Mouse (Mus musculus): ENCODE measurements around the gene Nckap5. TPM values are rescaled to one million over a fixed set of nuclear protein-coding genes. Genes with fewer than 3 reads are reported as not detected.

The Nckap5 gene
- polyA plus RNA-seq, 1 experiment from 2014 or later: 11.5 TPM

DNA sequence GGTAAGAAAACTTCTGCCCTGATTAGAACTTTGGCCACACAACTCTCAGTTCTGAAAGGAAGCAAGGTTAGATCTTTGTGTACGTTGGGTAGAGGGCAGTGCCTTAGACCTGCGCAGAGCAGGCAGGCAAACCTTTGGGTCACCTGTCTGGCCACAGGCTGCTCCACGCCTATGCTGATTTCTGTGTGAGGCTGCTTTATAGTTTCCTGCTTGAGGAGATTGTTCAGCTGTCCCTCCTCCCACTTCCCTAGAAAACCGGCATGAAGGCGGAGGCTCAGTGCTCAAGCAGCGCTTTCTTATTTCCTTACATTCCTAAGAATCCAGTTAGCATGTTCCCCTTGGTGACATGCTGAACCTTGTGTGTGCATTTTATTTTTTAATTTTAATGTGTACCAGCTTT, 620.4 kb downstream of the Nckap5 start:
- no peaks in the 10 kb centered on the region for H3K36me3 ChIP-seq (replicated peaks)

GRCm38 (mm10) chr1:126209743-126210142, 620.9 kb downstream of the Nckap5 start:
- no peak overlapping the region for H3K4me2 ChIP-seq
- no peak overlapping the region for H3K27ac ChIP-seq
- no peak overlapping the region for H3K4me3 ChIP-seq
- no peaks in the 10 kb centered on the region for H3K27me3 ChIP-seq (replicated peaks)
- no peaks in the 10 kb centered on the region for H3K36me3 ChIP-seq (replicated peaks)
- no peaks in the 10 kb centered on the region for H3K9me3 ChIP-seq
- 91% methylated on average over 5 of the region's 5 CpGs for WGBS
- H3K9ac ChIP-seq: no peak overlapping the region
- no peak for ATAC-seq (replicated peaks)
- no peaks in the 10 kb centered on the region for H3K4me1 ChIP-seq

More for the DNA sequence above, 620.4 kb downstream of the Nckap5 start:
- H3K4me3 ChIP-seq: no peak overlapping the region
- no peak overlapping the region for H3K4me2 ChIP-seq
- H3K9me3 ChIP-seq: no peaks in the 10 kb centered on the region
- no peak for ATAC-seq (replicated peaks)
- H3K27me3 ChIP-seq (replicated peaks): no peaks in the 10 kb centered on the region
- H3K4me1 ChIP-seq: no peaks in the 10 kb centered on the region
- no peak overlapping the region for H3K9ac ChIP-seq
- H3K27ac ChIP-seq: no peak overlapping the region
- WGBS: 92% methylated on average over 6 of the region's 6 CpGs

GRCm38 (mm10) chr1:126209131-126209530, 621.5 kb downstream of the Nckap5 start:
- H3K4me3 ChIP-seq: no peak overlapping the region
- no peaks in the 10 kb centered on the region for H3K9me3 ChIP-seq
- H3K4me2 ChIP-seq: no peak overlapping the region
- H3K36me3 ChIP-seq (replicated peaks): no peaks in the 10 kb centered on the region
- H3K4me1 ChIP-seq: no peaks in the 10 kb centered on the region
- no peak overlapping the region for H3K9ac ChIP-seq
- ATAC-seq (replicated peaks): no peak
- H3K27ac ChIP-seq: no peak overlapping the region
- 67% methylated on average over 7 of the region's 7 CpGs for WGBS
- no peaks in the 10 kb centered on the region for H3K27me3 ChIP-seq (replicated peaks)

GRCm38 (mm10) chr1:126196937-126197336, 633.7 kb downstream of the Nckap5 start:
- Histone ChIP-seq H3K4me3 (no peak overlapping the region), H3K4me1 (no peaks in the 10 kb centered on the region), H3K27me3 (replicated peaks) (no peaks in the 10 kb centered on the region), H3K9ac (no peak overlapping the region), H3K27ac (no peak overlapping the region), H3K9me3 (no peaks in the 10 kb centered on the region), H3K4me2 (no peak overlapping the region), H3K36me3 (replicated peaks) (no peaks in the 10 kb centered on the region)
- no peak for ATAC-seq (replicated peaks)

GRCm38 (mm10) chr1:126190353-126190752, 640.2 kb downstream of the Nckap5 start:
- Histone ChIP-seq H3K9ac (no peak overlapping the region), H3K4me1 (no peaks in the 10 kb centered on the region), H3K27me3 (replicated peaks) (no peaks in the 10 kb centered on the region), H3K4me3 (no peak overlapping the region), H3K4me2 (no peak overlapping the region), H3K9me3 (no peaks in the 10 kb centered on the region), H3K36me3 (replicated peaks) (no peaks in the 10 kb centered on the region), H3K27ac (no peak overlapping the region)
- 89% methylated on average over 4 of the region's 4 CpGs for WGBS
- ATAC-seq (replicated peaks): no peak

DNA sequence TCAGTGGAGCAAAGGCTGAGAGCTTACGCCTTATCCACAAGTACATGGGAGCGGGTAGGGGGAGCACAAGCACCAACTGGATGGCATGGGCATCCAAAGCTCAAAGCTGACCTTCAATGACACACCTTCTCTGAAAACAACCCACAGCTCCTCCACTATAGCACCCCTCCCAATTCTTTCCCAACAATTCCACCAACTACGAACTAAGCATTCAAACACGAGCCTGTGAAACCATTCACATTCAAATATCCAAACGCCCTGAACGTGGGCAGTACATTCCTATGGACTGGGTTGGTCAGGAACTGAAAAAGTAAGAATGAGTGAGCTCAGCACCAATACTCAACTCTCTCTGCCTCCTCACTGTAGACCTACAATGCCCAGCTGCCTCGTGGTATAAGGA, 646.8 kb downstream of the Nckap5 start:
- no peaks in the 10 kb centered on the region for H3K36me3 ChIP-seq (replicated peaks)
- H3K9ac ChIP-seq: no peak overlapping the region
- H3K27ac ChIP-seq: no peak overlapping the region
- no peaks in the 10 kb centered on the region for H3K4me1 ChIP-seq
- no peak overlapping the region for H3K4me2 ChIP-seq
- WGBS: 85% methylated on average over 7 of the region's 7 CpGs
- H3K9me3 ChIP-seq: no peaks in the 10 kb centered on the region
- ATAC-seq (replicated peaks): no peak
- H3K27me3 ChIP-seq (replicated peaks): no peaks in the 10 kb centered on the region
- H3K4me3 ChIP-seq: no peak overlapping the region

GRCm38 (mm10) chr1:126168579-126168978, 662.0 kb downstream of the Nckap5 start:
- ATAC-seq (replicated peaks): no peak

DNA sequence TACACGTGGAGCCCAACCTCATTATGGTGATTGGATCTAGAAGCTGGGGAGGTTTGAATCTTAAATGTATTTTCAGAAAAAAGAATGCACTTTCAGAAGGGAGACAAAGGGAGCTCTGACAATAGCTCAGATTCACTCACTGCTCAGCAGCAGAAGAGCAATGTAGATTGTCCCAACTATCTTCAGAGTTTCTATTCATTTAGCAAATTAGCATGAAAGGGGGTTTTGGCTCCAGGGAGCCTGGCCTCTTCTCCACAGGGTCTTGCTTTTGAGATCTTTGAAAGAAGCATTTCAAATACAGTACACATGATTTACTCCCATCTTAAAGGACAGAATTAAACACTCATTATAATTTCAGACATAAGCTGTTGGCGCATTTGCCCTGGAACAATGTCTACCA, 662.5 kb downstream of the Nckap5 start:
- Histone ChIP-seq H3K4me2 (no peak overlapping the region), H3K27me3 (replicated peaks) (no peaks in the 10 kb centered on the region), H3K9me3 (no peaks in the 10 kb centered on the region), H3K9ac (no peak overlapping the region), H3K4me3 (no peak overlapping the region), H3K4me1 (peaks cover 14% of the 10 kb centered on the region), H3K27ac (peak overlapping the region; percentile 53), H3K36me3 (replicated peaks) (no peaks in the 10 kb centered on the region)
- peak; percentile 42; the same call in 1 of the 2 replicates for ATAC-seq (replicated peaks)
- WGBS: 12% methylated on average over 2 of the region's 2 CpGs

More at GRCm38 (mm10) chr1:126168579-126168978, 662.0 kb downstream of the Nckap5 start:
- Histone ChIP-seq H3K9me3 (no peaks in the 10 kb centered on the region), H3K27me3 (replicated peaks) (no peaks in the 10 kb centered on the region), H3K36me3 (replicated peaks) (no peaks in the 10 kb centered on the region), H3K4me3 (no peak overlapping the region), H3K27ac (peak overlapping the region; percentile 53; the same call in 1 of the 2 replicates), H3K9ac (no peak overlapping the region), H3K4me2 (no peak overlapping the region), H3K4me1 (peaks cover 14% of the 10 kb centered on the region)
- WGBS: 23% methylated on average over 1 of the region's 1 CpGs

GRCm38 (mm10) chr1:126167546-126167945, 663.1 kb downstream of the Nckap5 start:
- no peak; the same call in 1 of the 2 replicates for ATAC-seq (replicated peaks)
- H3K27ac ChIP-seq: 0 out of 2 replicates have a peak overlapping the region, but pooled peaks have one; percentile 1
- no peaks in the 10 kb centered on the region for H3K36me3 ChIP-seq (replicated peaks)
- H3K4me3 ChIP-seq: no peak overlapping the region
- WGBS: 49% methylated on average over 7 of the region's 7 CpGs
- H3K9ac ChIP-seq: no peak overlapping the region
- H3K27me3 ChIP-seq (replicated peaks): no peaks in the 10 kb centered on the region
- H3K4me1 ChIP-seq: peaks cover 14% of the 10 kb centered on the region
- no peaks in the 10 kb centered on the region for H3K9me3 ChIP-seq
- no peak overlapping the region for H3K4me2 ChIP-seq

DNA sequence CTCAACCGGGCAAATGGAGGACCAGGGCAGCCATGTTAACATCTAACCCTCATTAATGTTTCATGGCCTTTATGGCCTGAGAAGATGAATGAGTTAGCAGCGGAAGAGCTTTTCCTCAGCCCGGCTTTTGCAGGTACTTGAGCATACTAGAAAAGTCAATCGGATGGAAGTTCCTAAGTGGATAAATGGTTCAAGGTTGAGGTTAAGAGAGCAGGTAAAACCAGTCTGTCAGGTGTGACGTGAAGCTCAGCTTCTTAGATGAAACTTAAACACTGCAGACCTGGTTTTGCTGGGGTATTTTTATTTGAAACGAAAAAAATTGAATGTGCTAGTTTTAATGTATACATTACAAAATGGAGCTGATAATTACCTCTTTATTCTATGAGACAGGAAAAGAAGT, 671.3 kb downstream of the Nckap5 start:
- ATAC-seq (replicated peaks): no peak
- 89% methylated on average over 6 of the region's 6 CpGs for WGBS

GRCm38 (mm10) chr1:126155816-126156215, 674.8 kb downstream of the Nckap5 start:
- 49% methylated on average over 5 of the region's 5 CpGs for WGBS
- Histone ChIP-seq H3K36me3 (replicated peaks) (no peaks in the 10 kb centered on the region), H3K27me3 (replicated peaks) (no peaks in the 10 kb centered on the region), H3K27ac (no peak overlapping the region), H3K9me3 (no peaks in the 10 kb centered on the region), H3K4me1 (no peaks in the 10 kb centered on the region), H3K9ac (no peak overlapping the region), H3K4me3 (no peak overlapping the region), H3K4me2 (no peak overlapping the region)
- ATAC-seq (replicated peaks): no peak

More for the DNA sequence above, 671.3 kb downstream of the Nckap5 start:
- H3K4me1 ChIP-seq: no peaks in the 10 kb centered on the region
- H3K9ac ChIP-seq: no peak overlapping the region
- H3K27ac ChIP-seq: no peak overlapping the region
- H3K4me2 ChIP-seq: no peak overlapping the region
- H3K36me3 ChIP-seq (replicated peaks): no peaks in the 10 kb centered on the region
- no peak overlapping the region for H3K4me3 ChIP-seq
- no peaks in the 10 kb centered on the region for H3K9me3 ChIP-seq
- H3K27me3 ChIP-seq (replicated peaks): no peaks in the 10 kb centered on the region

- no peaks in the 10 kb centered on the region for H3K4me1 ChIP-seq
- no peak overlapping the region for H3K4me2 ChIP-seq
- H3K36me3 ChIP-seq (replicated peaks): no peaks in the 10 kb centered on the region
- no peaks in the 10 kb centered on the region for H3K27me3 ChIP-seq (replicated peaks)
- H3K27ac ChIP-seq: no peak overlapping the region
- no peak for ATAC-seq (replicated peaks)
- no peak overlapping the region for H3K4me3 ChIP-seq
- WGBS: 84% methylated on average over 6 of the region's 6 CpGs
- H3K9me3 ChIP-seq: no peaks in the 10 kb centered on the region
- no peak overlapping the region for H3K9ac ChIP-seq
These were observed 676.9 kb downstream of the Nckap5 start for GRCm38 (mm10) chr1:126153516-126154234.

DNA sequence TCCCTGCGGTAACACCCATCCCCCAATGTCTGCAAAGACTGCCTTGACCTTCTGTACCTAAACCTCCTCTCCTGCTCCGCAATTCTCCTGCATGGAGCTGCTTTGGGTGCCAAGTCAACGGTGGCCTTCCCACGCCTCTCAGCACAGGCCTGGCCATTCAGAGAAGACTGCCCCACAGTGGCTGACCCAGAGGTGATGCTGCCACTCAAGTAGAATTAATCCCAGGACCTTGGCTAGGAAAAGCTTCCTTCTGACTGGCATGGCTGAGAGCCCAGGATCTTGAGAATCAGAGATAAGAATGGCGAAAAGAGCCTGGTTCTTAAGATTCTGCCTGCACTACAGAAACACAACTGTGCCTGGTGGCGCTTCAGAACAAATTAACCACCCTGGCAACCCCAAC, 678.4 kb downstream of the Nckap5 start:
- no peak overlapping the region for H3K4me2 ChIP-seq
- H3K36me3 ChIP-seq (replicated peaks): no peaks in the 10 kb centered on the region
- H3K4me1 ChIP-seq: no peaks in the 10 kb centered on the region
- no peak overlapping the region for H3K4me3 ChIP-seq
- no peaks in the 10 kb centered on the region for H3K27me3 ChIP-seq (replicated peaks)
- no peaks in the 10 kb centered on the region for H3K9me3 ChIP-seq
- no peak overlapping the region for H3K27ac ChIP-seq
- no peak overlapping the region for H3K9ac ChIP-seq
- WGBS: 82% methylated on average over 6 of the region's 6 CpGs
- ATAC-seq (replicated peaks): peak; percentile 42; the same call in 1 of the 2 replicates
